Mouse (Mus musculus) limb, embryonic 12.5 days (tissue): ENCODE results near the gene Ppan. TPM values are rescaled to one million over a fixed set of nuclear protein-coding genes. Genes with fewer than 3 reads are reported as not detected.
A peak's percentile ranks its signal among the peaks of the same experiment; 100 is the strongest.

Experiments
- ATAC-seq: fragments of 200-750 bp; cut with Nextera tagmentation; 2 replicates; pipeline ENCODE4 v1.8.0; 2017; ENCODE audit warnings: low read depth, moderate TSS enrichment; ENCODE audit not compliant: insufficient number of reproducible peaks, insufficient read depth, low FRiP score, low TSS enrichment
- H3K27ac ChIP-seq: fragments of 300-500 bp; sonication (generic); 2 replicates; pipeline ENCODE4 v1.5.1; 2016; ENCODE audit warnings: mild to moderate bottlenecking, moderate library complexity
- H3K27me3 ChIP-seq: fragments of 300-500 bp; sonication (generic); 2 replicates; pipeline ENCODE4 v1.6.1; 2016; ENCODE audit warnings: mild to moderate bottlenecking, moderate library complexity
- H3K36me3 ChIP-seq: fragments of 300-500 bp; sonication (generic); 2 replicates; pipeline ENCODE4 v1.6.1; 2016; ENCODE audit warnings: mild to moderate bottlenecking, moderate library complexity
- H3K4me1 ChIP-seq: fragments of 300-500 bp; sonication (generic); replicated peaks from 2 replicates; pipeline ENCODE4 v1.6.1; 2016
- H3K4me2 ChIP-seq: fragments of 300-500 bp; sonication (generic); 2 replicates; pipeline ENCODE4 v1.6.1; 2016; ENCODE audit warnings: mild to moderate bottlenecking, moderate library complexity
- H3K4me3 ChIP-seq: fragments of 300-500 bp; sonication (generic); replicated peaks from 2 replicates; pipeline ENCODE4 v1.5.1; 2016; ENCODE audit warnings: mild to moderate bottlenecking
- H3K9ac ChIP-seq: fragments of 300-500 bp; sonication (generic); replicated peaks from 2 replicates; pipeline ENCODE4 v1.6.1; 2016; ENCODE audit warnings: mild to moderate bottlenecking, moderate library complexity
- H3K9me3 ChIP-seq: fragments of 300-500 bp; sonication (generic); 2 replicates; pipeline ENCODE4 v1.6.1; 2016; ENCODE audit warnings: mild to moderate bottlenecking, moderate library complexity
- WGBS: fragments of 180-500 bp; shearing (Covaris S2); methylation state at CpG from one replicate; pipeline ENCODE4 v1.1.7; 2016; 5-methylcytosine and 5-hydroxymethylcytosine counted together
- polyA plus RNA-seq: library from polyadenylated mRNA; unstranded; fragments of >200 nt; fragmentation: Nextera tagmentation; extraction: Ambion mirVana; gene quantifications from 2 replicates; pipeline ENCODE4 v1.2.1, GENCODE M21; 2016

Ppan gene
- polyA plus RNA-seq, 1 experiment from 2014 or later = 82.1 TPM

GRCm38 (mm10) chr9:20894629-20895028 is 6.7 kb downstream of the Ppan start:
- Histone ChIP-seq H3K4me3 (no peak overlapping the region), H3K27ac (no peak overlapping the region), H3K4me2 (no peak overlapping the region), H3K27me3 (no peaks in the 10 kb centered on the region), H3K36me3 (peaks cover 76% of the 10 kb centered on the region), H3K4me1 (peaks cover 11% of the 10 kb centered on the region), H3K9me3 (no peaks in the 10 kb centered on the region), H3K9ac (no peak overlapping the region)
- ATAC-seq = no peak
- WGBS = 90% methylated on average over 15 of the region's 15 CpGs

GRCm38 (mm10) chr9:20895382-20895781 is 7.4 kb downstream of the Ppan start:
- Histone ChIP-seq H3K4me2 (no peak overlapping the region), H3K9me3 (no peaks in the 10 kb centered on the region), H3K36me3 (peaks cover 69% of the 10 kb centered on the region), H3K27me3 (no peaks in the 10 kb centered on the region), H3K27ac (no peak overlapping the region), H3K4me3 (no peak overlapping the region), H3K9ac (no peak overlapping the region), H3K4me1 (peaks cover 11% of the 10 kb centered on the region)
- no peak for ATAC-seq
- 91% methylated on average over 9 of the region's 9 CpGs for WGBS

GRCm38 (mm10) chr9:20897736-20898510 is 9.9 kb downstream of the Ppan start:
- peak overlapping the region; percentile 94 for H3K9ac ChIP-seq
- no peaks in the 10 kb centered on the region for H3K27me3 ChIP-seq
- ATAC-seq = peak; percentile 28
- peak overlapping the region; percentile 67; the same call in 1 of the 2 replicates for H3K27ac ChIP-seq
- H3K4me2 ChIP-seq = peak overlapping the region; percentile 97
- H3K36me3 ChIP-seq = peaks cover 43% of the 10 kb centered on the region
- H3K9me3 ChIP-seq = no peaks in the 10 kb centered on the region
- WGBS = 6% methylated on average over 24 of the region's 39 CpGs
- H3K4me1 ChIP-seq = peaks cover 11% of the 10 kb centered on the region
- H3K4me3 ChIP-seq = peak overlapping the region; percentile 98

- Histone ChIP-seq H3K9me3 (no peaks in the 10 kb centered on the region), H3K36me3 (peaks cover 38% of the 10 kb centered on the region), H3K27ac (peak within 1 kb of the TSS; percentile 67; the same call in 1 of the 2 replicates), H3K9ac (peak within 1 kb of the TSS; percentile 94), H3K4me1 (peaks cover 11% of the 10 kb centered on the region), H3K4me2 (peak within 1 kb of the TSS; percentile 97), H3K4me3 (peak within 1 kb of the TSS; percentile 98), H3K27me3 (no peaks in the 10 kb centered on the region)
- peak; percentile 79 for ATAC-seq
- 4% methylated on average over 34 of the region's 34 CpGs for WGBS
Observed at GRCm38 (mm10) chr9:20898511-20899073, 10.6 kb downstream of the Ppan start, which contains the start of gene Eif3g. Gene Eif3g (minus strand): TSS chr9:20898623.

- H3K4me1 ChIP-seq = peaks cover 11% of the 10 kb centered on the region
- H3K27me3 ChIP-seq = no peaks in the 10 kb centered on the region
- no peaks in the 10 kb centered on the region for H3K9me3 ChIP-seq
- no peak for ATAC-seq
- peaks cover 33% of the 10 kb centered on the region for H3K36me3 ChIP-seq
- H3K9ac ChIP-seq = 0 out of 2 replicates have a peak overlapping the region, but pooled peaks have one; percentile 8
- H3K4me3 ChIP-seq = no peak overlapping the region
- H3K4me2 ChIP-seq = no peak overlapping the region
- no peak overlapping the region for H3K27ac ChIP-seq
- 16% methylated on average over 13 of the region's 13 CpGs for WGBS
Observed at GRCm38 (mm10) chr9:20901466-20902173, 13.6 kb downstream of the Ppan start.

GRCm38 (mm10) chr9:20902174-20902491 is 14.2 kb downstream of the Ppan start:
- no peak overlapping the region for H3K27ac ChIP-seq
- no peak overlapping the region for H3K4me2 ChIP-seq
- H3K27me3 ChIP-seq = no peaks in the 10 kb centered on the region
- 38% methylated on average over 6 of the region's 6 CpGs for WGBS
- H3K4me3 ChIP-seq = no peak overlapping the region
- ATAC-seq = no peak
- H3K4me1 ChIP-seq = peaks cover 8% of the 10 kb centered on the region
- peaks cover 33% of the 10 kb centered on the region for H3K36me3 ChIP-seq
- H3K9me3 ChIP-seq = no peaks in the 10 kb centered on the region
- no peak overlapping the region for H3K9ac ChIP-seq

- Histone ChIP-seq H3K27me3 (no peaks in the 10 kb centered on the region), H3K4me3 (no peak overlapping the region), H3K4me1 (no peaks in the 10 kb centered on the region), H3K36me3 (peaks cover 99% of the 10 kb centered on the region), H3K9me3 (no peaks in the 10 kb centered on the region), H3K4me2 (no peak overlapping the region), H3K27ac (no peak overlapping the region), H3K9ac (no peak overlapping the region)
- WGBS = 94% methylated on average over 9 of the region's 9 CpGs
- ATAC-seq = no peak
Observed at GRCm38 (mm10) chr9:20909948-20910347, 22.0 kb downstream of the Ppan start.

GRCm38 (mm10) chr9:20916160-20916559 is 28.2 kb downstream of the Ppan start:
- no peak for ATAC-seq
- Histone ChIP-seq H3K9me3 (no peaks in the 10 kb centered on the region), H3K4me3 (no peak overlapping the region), H3K27ac (no peak overlapping the region), H3K4me2 (no peak overlapping the region), H3K27me3 (no peaks in the 10 kb centered on the region), H3K9ac (no peak overlapping the region), H3K36me3 (peaks cover 99% of the 10 kb centered on the region), H3K4me1 (no peaks in the 10 kb centered on the region)
- WGBS = 80% methylated on average over 4 of the region's 4 CpGs

GRCm38 (mm10) chr9:20923258-20923657 is 35.3 kb downstream of the Ppan start:
- Histone ChIP-seq H3K9ac (no peak overlapping the region), H3K4me3 (no peak overlapping the region), H3K9me3 (no peaks in the 10 kb centered on the region), H3K4me2 (no peak overlapping the region), H3K27ac (no peak overlapping the region), H3K27me3 (no peaks in the 10 kb centered on the region), H3K4me1 (no peaks in the 10 kb centered on the region), H3K36me3 (peaks cover 100% of the 10 kb centered on the region)
- no peak for ATAC-seq
- WGBS = 89% methylated on average over 3 of the region's 3 CpGs
